Mouse (Mus musculus): ENCODE results near the gene Pde4b. TPM values are rescaled to one million over a fixed set of nuclear protein-coding genes. Genes with fewer than 3 reads are reported as not detected.

The Pde4b gene
- polyA plus RNA-seq, 1 experiment from 2014 or later: 15.6 TPM

DNA sequence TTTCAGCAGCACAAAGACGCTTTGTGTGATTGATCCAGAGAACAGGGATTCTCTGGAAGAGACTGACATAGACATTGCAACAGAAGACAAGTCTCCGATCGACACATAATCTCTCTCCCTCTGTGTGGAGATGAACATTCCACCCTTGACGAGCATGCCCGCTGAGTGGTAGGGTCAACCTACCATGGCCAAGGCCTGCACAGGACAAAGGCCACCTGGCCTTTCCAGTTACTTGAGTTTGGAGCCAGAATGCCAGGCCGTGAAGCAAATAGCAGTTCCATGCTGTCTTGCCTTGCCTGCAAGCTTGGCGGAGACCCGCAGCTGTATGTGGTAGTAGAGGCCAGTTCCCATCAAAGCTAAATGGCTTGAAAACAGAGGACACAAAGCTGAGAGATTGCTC lies 517.9 kb downstream of the Pde4b start:
- Histone ChIP-seq H3K27me3 (replicated peaks) (no peaks in the 10 kb centered on the region), H3K4me3 (no peak overlapping the region), H3K27ac (no peak overlapping the region), H3K9me3 (no peaks in the 10 kb centered on the region), H3K36me3 (peaks cover 6% of the 10 kb centered on the region; the same call in 1 of the 2 replicates), H3K9ac (no peak overlapping the region), H3K4me1 (no peaks in the 10 kb centered on the region; the same call in 1 of the 2 replicates), H3K4me2 (replicated peaks) (no peak overlapping the region)
- ATAC-seq (ENCODE audit: low FRiP score, low read depth): no peak
- WGBS: 91% methylated on average over 8 of the region's 8 CpGs

DNA sequence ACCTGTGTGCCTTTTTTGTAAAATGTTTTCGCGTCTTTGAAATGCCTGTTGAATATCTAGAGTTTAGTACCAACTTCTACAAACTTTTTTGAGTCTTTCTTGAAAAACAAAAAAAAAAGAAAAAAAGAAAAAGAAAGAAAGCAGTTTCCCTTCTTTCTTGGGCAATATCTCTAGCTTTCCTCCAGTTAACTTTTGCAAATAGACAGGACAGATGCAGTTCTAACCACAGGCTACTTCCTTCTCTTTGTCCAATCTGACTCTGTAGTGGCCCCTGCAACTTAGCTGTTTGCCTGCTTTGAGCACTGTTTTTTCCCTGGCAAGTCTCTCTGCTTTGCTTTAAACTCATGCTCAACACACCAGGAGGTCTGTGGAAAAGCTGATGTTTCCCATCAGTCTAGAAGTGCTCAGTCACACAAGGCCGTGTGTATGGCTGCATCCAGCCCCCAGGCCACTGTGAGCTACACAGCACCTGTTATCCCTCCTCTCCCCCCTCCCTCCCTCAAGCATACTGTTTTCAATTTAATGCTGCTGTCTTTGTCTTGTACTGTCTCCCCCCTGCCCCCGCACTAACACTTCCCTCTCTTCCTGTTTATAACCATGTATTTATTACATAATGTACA lies 518.5 kb downstream of the Pde4b start:
- Histone ChIP-seq H3K36me3 (peaks cover 6% of the 10 kb centered on the region; the same call in 1 of the 2 replicates), H3K27ac (no peak overlapping the region), H3K4me3 (no peak overlapping the region), H3K9me3 (no peaks in the 10 kb centered on the region), H3K9ac (no peak overlapping the region), H3K27me3 (replicated peaks) (no peaks in the 10 kb centered on the region), H3K4me1 (no peaks in the 10 kb centered on the region; the same call in 1 of the 2 replicates), H3K4me2 (replicated peaks) (no peak overlapping the region)
- WGBS: 81% methylated on average over 4 of the region's 4 CpGs
- no peak for ATAC-seq (ENCODE audit: low FRiP score, low read depth)

DNA sequence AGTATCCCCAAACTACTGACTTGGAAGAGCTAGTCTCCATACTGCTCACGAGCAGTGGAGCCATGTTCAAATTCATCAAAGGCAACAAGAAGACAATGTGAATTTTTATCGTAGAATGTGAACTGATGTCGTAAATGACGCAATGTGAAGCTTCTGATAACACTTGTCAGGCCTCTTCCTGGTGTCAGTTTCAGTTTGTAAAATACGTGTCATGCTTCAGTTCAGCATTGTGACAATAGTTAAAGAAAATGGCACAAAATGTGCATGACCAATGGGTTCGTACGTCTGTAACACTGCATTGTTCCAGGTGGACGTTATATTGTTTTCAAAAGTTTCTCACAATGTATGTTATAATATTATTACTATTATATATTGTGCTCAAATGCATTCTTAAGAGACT lies 519.5 kb downstream of the Pde4b start:
- H3K4me1 ChIP-seq: no peaks in the 10 kb centered on the region; the same call in 1 of the 2 replicates
- H3K4me3 ChIP-seq: no peak overlapping the region
- no peaks in the 10 kb centered on the region for H3K27me3 ChIP-seq (replicated peaks)
- H3K27ac ChIP-seq: no peak overlapping the region
- H3K9me3 ChIP-seq: no peaks in the 10 kb centered on the region
- 89% methylated on average over 8 of the region's 8 CpGs for WGBS
- H3K4me2 ChIP-seq (replicated peaks): no peak overlapping the region
- H3K36me3 ChIP-seq: peaks cover 6% of the 10 kb centered on the region; the same call in 1 of the 2 replicates
- no peak overlapping the region for H3K9ac ChIP-seq
- ATAC-seq (ENCODE audit: low FRiP score, low read depth): no peak

DNA sequence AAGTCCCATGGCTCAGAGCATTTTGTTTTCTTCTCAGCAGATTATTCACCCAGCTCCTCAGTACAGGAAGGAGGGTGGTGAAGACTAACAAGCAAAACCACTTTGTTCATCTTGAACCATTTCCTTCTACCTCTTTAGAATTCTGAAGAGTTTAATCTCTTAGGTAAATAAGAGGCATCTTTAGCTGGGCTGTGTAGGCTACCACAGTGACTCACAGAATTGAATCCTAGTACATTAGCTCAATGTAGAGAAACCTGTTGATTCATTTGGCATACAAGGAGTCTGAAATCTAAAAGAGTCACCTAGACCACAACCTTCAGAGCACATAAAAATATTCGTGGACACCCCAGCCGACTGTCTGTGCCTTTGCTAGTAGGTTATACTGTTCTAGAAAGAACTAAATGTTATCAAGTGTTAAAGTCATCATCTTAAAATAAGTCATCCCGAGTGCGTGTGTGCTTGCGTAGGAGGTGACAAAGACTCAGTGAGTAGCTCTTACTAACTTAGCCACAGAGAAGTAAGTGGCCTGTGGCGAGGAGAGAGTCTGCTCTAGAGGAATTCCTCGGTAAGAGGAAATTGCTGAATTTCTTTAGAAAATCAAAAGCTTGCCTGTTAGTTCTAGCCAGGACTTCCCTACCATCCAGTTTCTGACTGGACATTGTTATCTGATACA lies 520.5 kb downstream of the Pde4b start:
- Histone ChIP-seq H3K36me3 (peaks cover 6% of the 10 kb centered on the region; the same call in 1 of the 2 replicates), H3K4me1 (no peaks in the 10 kb centered on the region; the same call in 1 of the 2 replicates), H3K27ac (no peak overlapping the region), H3K27me3 (replicated peaks) (no peaks in the 10 kb centered on the region), H3K9ac (no peak overlapping the region), H3K4me3 (no peak overlapping the region), H3K9me3 (no peaks in the 10 kb centered on the region), H3K4me2 (replicated peaks) (no peak overlapping the region)
- WGBS: 92% methylated on average over 7 of the region's 7 CpGs
- no peak for ATAC-seq (ENCODE audit: low FRiP score, low read depth)

DNA sequence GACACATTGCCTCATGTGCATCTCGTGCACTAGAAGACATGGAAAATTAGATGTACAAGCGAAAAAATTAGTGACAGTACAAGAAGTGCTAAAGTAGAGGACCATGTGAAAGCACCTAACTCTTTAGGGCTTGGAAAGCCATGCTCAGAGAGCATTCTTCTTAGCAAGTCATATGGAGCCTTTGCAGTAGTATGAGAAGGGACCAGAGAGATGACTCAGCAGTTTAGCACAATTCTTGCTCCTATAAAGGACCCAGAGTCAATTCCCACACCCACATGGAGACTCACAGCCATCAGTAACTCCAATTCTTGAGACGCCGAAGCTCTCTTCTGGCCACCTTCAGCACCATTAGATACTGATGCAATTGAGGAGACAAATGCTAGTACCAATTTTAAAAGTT lies 525.3 kb downstream of the Pde4b start:
- Histone ChIP-seq H3K4me2 (replicated peaks) (no peak overlapping the region), H3K36me3 (no peaks in the 10 kb centered on the region), H3K9ac (no peak overlapping the region), H3K27ac (no peak overlapping the region), H3K4me1 (no peaks in the 10 kb centered on the region), H3K4me3 (no peak overlapping the region), H3K27me3 (replicated peaks) (no peaks in the 10 kb centered on the region), H3K9me3 (no peaks in the 10 kb centered on the region)
- WGBS: 89% methylated on average over 4 of the region's 4 CpGs
- ATAC-seq (ENCODE audit: low FRiP score, low read depth): no peak

DNA sequence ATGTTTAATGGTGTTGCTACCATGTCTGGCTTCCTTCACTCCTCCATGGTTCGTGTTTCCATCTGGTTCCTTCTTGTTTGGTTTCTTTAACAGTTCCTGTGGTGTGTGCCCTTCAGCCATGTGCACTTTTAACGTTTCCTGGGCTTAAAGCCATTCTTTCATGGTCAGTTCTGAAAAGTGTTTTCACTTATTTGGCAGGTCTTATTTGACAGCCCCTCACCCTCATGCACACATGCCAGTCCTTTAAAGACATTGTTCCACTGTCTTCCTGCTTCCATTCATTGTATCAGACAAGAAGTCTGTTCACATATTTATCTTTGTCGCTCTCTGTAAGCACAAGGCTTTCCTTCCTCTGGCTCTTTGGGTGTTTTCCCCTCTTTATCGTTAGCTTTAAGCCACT lies 530.4 kb downstream of the Pde4b start:
- no peaks in the 10 kb centered on the region for H3K27me3 ChIP-seq (replicated peaks)
- H3K4me2 ChIP-seq (replicated peaks): no peak overlapping the region
- WGBS: 72% methylated on average over 4 of the region's 4 CpGs
- H3K9me3 ChIP-seq: no peaks in the 10 kb centered on the region
- H3K4me3 ChIP-seq: no peak overlapping the region
- ATAC-seq (ENCODE audit: low FRiP score, low read depth): no peak
- H3K4me1 ChIP-seq: no peaks in the 10 kb centered on the region
- H3K27ac ChIP-seq: no peak overlapping the region
- no peaks in the 10 kb centered on the region for H3K36me3 ChIP-seq
- no peak overlapping the region for H3K9ac ChIP-seq

DNA sequence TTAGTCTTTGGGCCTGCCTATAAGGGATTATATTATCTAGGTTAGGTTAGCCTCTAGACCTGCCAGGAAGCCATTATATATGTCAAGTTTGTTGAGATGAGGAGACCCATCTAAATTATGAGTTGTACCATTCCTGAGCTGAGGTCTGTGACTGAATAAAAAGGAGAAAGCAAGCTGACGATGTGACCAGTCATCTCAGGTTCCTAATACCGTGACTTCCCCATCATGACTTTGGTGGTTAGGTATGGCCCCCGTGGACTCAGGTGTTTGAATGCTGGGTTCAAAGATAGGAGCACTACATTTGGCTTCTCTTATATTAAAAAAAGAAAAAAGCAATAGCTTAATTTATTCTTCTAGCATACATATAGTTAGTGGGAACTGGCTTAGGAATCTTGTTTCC lies 531.3 kb downstream of the Pde4b start:
- Histone ChIP-seq H3K27ac (no peak overlapping the region), H3K9me3 (no peaks in the 10 kb centered on the region)

DNA sequence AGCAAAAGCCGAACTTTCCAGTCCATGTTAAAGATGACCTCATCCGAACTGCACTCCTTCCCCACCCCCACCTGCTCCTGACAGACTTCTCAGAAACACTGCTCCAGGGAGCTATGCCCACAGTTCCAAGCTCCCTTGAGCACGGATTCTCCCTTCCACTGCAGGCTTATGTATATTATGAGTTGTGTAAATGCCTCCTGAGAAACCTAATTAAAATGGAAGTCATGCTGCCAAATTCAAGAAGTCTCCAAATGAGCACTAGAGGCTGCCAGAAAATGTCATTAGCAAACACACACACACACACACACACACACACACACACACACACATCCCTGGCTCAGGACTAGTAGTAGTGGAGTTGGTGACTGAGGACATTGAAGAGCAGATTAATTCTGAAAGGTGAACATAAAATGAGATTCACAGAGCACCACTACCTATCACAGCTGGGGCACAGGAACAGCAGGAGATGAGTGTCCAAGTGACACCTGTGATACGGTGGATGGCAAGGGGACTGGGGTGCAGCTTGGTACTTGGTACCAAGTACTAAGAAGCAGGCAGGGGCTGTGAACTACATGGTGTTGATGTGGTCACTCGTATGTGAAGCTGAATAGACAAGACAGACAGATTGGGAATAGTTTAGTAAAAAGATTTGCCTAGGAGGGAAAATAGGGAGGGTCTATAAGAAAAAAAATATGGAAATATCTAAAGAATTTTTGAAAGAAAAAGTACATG lies 533.0 kb downstream of the Pde4b start:
- H3K4me1 ChIP-seq: no peaks in the 10 kb centered on the region
- H3K27me3 ChIP-seq (replicated peaks): no peaks in the 10 kb centered on the region
- H3K4me2 ChIP-seq (replicated peaks): no peak overlapping the region
- 79% methylated on average over 4 of the region's 5 CpGs for WGBS
- H3K36me3 ChIP-seq: no peaks in the 10 kb centered on the region
- H3K4me3 ChIP-seq: no peak overlapping the region
- no peaks in the 10 kb centered on the region for H3K9me3 ChIP-seq
- no peak for ATAC-seq (ENCODE audit: low FRiP score, low read depth)
- no peak overlapping the region for H3K27ac ChIP-seq
- no peak overlapping the region for H3K9ac ChIP-seq

More for the DNA sequence above, 531.3 kb downstream of the Pde4b start:
- Histone ChIP-seq H3K9ac (no peak overlapping the region), H3K4me1 (no peaks in the 10 kb centered on the region), H3K27me3 (replicated peaks) (no peaks in the 10 kb centered on the region), H3K36me3 (no peaks in the 10 kb centered on the region), H3K4me2 (replicated peaks) (no peak overlapping the region), H3K4me3 (no peak overlapping the region)
- 92% methylated on average over 3 of the region's 3 CpGs for WGBS
- no peak for ATAC-seq (ENCODE audit: low FRiP score, low read depth)

DNA sequence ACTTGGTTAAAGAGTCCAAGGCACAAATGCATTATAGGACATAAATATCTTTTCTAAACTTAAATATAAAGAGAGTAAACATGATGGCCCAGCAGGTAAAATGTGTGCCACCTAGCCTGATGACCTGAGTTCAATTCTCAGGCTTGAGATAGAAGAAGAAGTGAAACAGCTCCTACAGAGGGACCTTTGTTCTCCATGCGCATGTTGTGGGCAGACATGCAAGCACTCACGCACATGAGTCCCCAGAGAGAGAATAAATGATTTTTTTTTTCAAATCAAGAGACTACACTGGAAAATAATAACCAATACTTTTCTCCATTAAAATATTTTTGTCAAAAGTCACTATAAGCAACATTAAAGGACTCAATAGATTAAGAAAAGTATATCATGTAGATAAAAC lies 533.8 kb downstream of the Pde4b start:
- Histone ChIP-seq H3K9me3 (no peaks in the 10 kb centered on the region), H3K27me3 (replicated peaks) (no peaks in the 10 kb centered on the region), H3K4me2 (replicated peaks) (no peak overlapping the region), H3K4me1 (no peaks in the 10 kb centered on the region), H3K27ac (no peak overlapping the region), H3K4me3 (no peak overlapping the region), H3K36me3 (no peaks in the 10 kb centered on the region), H3K9ac (no peak overlapping the region)
- 79% methylated on average over 2 of the region's 2 CpGs for WGBS
- ATAC-seq (ENCODE audit: low FRiP score, low read depth): no peak

DNA sequence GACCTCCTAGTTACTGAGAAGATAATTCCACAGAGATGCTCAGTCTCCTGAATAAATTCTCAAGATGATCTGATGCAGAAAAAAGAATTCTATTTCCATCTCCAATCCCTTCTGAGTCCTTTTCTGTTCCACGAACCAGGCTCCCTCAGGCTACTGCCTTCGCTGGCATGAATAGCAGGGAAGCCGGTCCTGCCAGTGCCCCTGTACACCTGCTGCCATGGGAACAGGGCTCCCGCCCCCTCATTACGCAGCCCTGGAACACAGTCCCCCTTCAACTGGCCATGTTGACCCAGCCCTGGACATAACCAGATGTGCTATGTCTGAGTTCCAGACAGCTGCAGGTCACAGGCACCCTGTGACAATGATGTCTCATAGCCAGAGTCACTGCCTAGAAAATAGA lies 535.6 kb downstream of the Pde4b start:
- H3K4me2 ChIP-seq (replicated peaks): no peak overlapping the region
- no peak overlapping the region for H3K27ac ChIP-seq
- H3K4me3 ChIP-seq: no peak overlapping the region
- no peaks in the 10 kb centered on the region for H3K36me3 ChIP-seq
- ATAC-seq (ENCODE audit: low FRiP score, low read depth): no peak
- 66% methylated on average over 5 of the region's 5 CpGs for WGBS
- no peaks in the 10 kb centered on the region for H3K27me3 ChIP-seq (replicated peaks)
- H3K4me1 ChIP-seq: no peaks in the 10 kb centered on the region
- no peak overlapping the region for H3K9ac ChIP-seq
- no peaks in the 10 kb centered on the region for H3K9me3 ChIP-seq

DNA sequence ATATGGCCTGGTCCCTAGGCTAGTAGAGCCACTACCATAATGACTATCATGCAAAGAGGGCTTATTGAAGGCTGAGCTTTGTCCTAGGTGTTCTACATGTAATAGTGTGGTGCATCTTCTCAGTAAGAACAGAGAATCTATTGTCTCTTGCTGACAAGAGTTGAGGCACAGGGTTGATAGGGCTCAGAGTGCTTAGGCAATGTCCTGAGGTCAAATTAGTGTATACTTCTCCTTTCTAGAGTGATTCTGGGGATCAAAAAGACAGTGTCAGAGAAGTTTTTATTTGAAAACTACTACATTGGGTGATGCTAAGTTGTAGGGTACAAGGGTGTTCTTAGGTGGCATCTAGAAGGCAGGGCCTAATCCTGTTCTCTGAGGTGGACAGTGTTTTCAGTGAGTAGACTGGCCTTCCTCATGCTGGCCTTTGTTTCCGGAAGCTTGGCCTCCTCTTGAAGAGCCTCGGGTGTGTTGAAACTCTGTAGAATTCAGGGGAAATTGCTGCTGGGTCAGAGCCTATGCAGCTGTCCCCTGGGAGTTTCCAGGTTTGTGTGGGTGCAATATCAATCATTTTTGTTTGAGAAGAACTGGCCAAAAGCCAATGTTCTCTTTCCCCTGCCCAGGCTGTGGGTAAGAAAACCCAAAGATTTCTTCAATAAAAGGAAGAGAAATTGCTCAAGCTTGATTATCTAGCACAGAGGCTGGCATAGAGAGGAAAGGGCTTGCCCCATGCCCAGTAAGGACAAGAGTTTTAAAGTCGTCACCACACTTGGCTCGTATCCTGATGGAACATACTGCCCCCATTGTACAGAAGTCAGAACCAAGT lies 536.7 kb downstream of the Pde4b start:
- Histone ChIP-seq H3K9me3 (no peaks in the 10 kb centered on the region), H3K4me3 (no peak overlapping the region), H3K4me1 (no peaks in the 10 kb centered on the region), H3K36me3 (no peaks in the 10 kb centered on the region), H3K9ac (no peak overlapping the region), H3K4me2 (replicated peaks) (no peak overlapping the region), H3K27ac (no peak overlapping the region), H3K27me3 (replicated peaks) (no peaks in the 10 kb centered on the region)
- 89% methylated on average over 4 of the region's 4 CpGs for WGBS
- ATAC-seq (ENCODE audit: low FRiP score, low read depth): no peak

DNA sequence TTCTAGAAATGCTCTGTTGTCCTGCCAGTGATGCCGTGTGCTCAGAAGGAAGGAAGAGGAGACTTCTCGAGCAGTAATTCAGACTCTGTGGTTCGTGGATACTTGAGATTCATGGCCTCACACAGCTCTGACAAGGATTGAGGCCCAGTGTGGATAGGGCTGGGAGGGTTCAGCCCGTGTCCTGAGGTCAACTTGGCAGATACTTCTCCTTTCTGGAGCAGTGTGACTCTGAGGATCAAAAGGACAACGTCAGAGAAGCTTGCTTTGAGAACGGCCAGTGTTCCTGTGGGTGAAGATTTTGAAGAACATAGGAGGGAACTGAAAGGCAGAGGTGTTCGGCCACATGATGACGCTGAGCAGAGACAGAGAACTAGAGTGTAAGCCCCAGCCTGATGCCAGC lies 537.6 kb downstream of the Pde4b start:
- H3K36me3 ChIP-seq: no peaks in the 10 kb centered on the region
- no peak overlapping the region for H3K4me3 ChIP-seq
- H3K27ac ChIP-seq: no peak overlapping the region
- WGBS: 85% methylated on average over 8 of the region's 8 CpGs
- H3K27me3 ChIP-seq (replicated peaks): no peaks in the 10 kb centered on the region
- H3K9me3 ChIP-seq: no peaks in the 10 kb centered on the region
- H3K4me2 ChIP-seq (replicated peaks): no peak overlapping the region
- no peak for ATAC-seq (ENCODE audit: low FRiP score, low read depth)
- H3K9ac ChIP-seq: no peak overlapping the region
- no peaks in the 10 kb centered on the region for H3K4me1 ChIP-seq
